Mouse (Mus musculus) spleen, postnatal 0 days (tissue): ENCODE results near the gene Gstt2. TPM values are rescaled to one million over a fixed set of nuclear protein-coding genes. Genes with fewer than 3 reads are reported as not detected.

ENCODE experiments used
- polyA plus RNA-seq: library from polyadenylated mRNA; unstranded; fragments of >200 nt; fragmentation: Nextera tagmentation; extraction: Ambion mirVana; gene quantifications from 2 replicates; pipeline ENCODE4 v1.2.1, GENCODE M21; 2015

The Gstt2 gene
- polyA plus RNA-seq = 16.2 and 20.3 TPM in 2 replicates

DNA sequence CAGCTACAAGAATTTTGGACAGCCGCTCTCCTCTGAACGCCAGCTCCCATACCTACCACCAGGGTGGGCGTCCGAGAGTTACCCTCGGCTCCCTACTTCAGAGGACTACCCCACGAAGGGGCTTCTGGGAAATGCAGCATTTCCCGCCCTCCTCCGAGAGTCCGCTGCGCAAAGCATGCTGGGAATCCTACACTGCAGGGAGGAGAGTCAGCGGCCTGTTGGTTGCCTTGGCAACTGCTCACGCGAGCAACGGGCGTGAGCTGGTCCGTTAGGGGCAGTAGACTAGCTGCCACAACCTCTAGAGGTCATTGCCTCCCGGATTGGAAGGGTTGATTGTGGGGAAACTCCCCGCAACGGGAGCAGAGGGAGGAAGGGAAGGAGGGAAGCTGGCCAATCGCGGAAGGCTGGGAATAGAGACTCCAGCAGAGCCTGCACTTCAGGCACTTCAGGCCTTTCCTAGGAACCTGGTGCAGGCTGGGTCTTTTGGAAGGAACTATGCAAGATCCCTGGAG lies at the start of gene Gstt2:
Gstt2 (minus strand) TSS at position 177 of the 512 bp plus-strand sequence.

GRCm38 (mm10) chr10:75859786-75860470 lies 22.7 kb upstream of the Gstt2 start, which contains the start of gene Mif:
Mif (minus strand) TSS chr10:75860240.

DNA sequence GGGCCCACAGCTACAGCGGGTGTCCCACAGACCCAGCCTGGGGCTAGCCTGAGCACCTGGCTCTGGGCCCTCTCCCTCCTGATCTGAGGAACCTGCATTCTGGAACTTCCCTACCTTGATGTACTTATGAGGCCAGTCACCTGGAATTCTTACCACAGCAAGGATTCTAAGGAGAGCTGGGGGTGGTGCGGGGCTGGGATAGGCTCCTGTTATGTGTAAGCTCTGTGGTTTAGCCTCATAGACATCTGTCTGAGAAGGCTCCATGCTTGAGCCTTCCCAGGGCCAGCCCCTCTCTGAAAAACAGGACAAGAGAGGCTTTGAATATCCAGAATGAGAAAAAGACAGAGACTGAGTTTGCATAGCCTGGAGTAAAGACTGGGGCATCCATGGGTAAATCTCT lies 14.8 kb downstream of the Gstt2 start, which contains the start of gene Gstt4:
Gstt4 (minus strand) TSS at position 101 of the 400 bp plus-strand sequence.

DNA sequence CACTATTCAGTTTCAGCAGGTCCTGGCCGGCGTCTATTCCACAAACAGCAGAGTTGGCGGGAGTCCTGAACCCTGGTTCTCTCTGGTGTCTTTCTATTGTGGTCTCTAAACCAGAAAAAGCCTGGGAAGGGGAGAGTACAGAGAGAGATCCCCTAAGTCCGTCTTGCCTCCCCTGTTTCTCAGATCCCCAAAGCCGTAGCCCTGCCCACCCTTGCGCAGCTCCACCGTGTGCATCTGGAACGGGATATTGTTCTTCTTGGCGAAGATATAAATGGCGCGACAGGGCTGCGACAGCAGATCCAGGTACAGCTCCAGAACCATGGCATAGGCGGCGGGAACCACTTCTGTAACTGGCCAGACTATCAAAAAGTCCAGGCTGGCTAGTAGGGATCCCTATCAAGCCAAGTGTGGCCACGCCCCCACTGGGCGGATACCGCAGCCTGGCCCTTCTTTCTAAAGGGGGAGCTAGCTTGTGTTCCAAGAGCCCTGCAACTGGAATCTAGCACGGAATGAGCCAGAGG lies 39.0 kb downstream of the Gstt2 start, which contains the start of gene Gstt1:
Gstt1 (minus strand) TSS at position 409 of the 521 bp plus-strand sequence.

Other genes starting within 250 kb of the Gstt2 start
- 5.1 and 8.3 TPM in 2 replicates for gene Ggt5, start 248.1 kb downstream of the Gstt2 start, polyA plus RNA-seq
- 3.8 and 3.9 TPM in 2 replicates for gene Susd2, start 193.4 kb downstream of the Gstt2 start, polyA plus RNA-seq
- 26.2 and 30.1 TPM in 2 replicates for gene Cabin1, start 73.1 kb downstream of the Gstt2 start, polyA plus RNA-seq
- gene Ddt, start 64.0 kb downstream of the Gstt2 start, polyA plus RNA-seq = 18.3 and 25.7 TPM in 2 replicates
- gene Gm20441, start 56.5 kb downstream of the Gstt2 start, polyA plus RNA-seq = not detected in 2 replicates
- gene Gstt3, start 56.0 kb downstream of the Gstt2 start, polyA plus RNA-seq = 2.4 and 3.0 TPM in 2 replicates
- 6.4 and 7.5 TPM in 2 replicates for gene Gstt1, start 38.8 kb downstream of the Gstt2 start, polyA plus RNA-seq
- not detected in 2 replicates for gene Gstt4, start 14.9 kb downstream of the Gstt2 start, polyA plus RNA-seq
- 666 and 688 TPM in 2 replicates for gene Mif, start 22.8 kb upstream of the Gstt2 start, polyA plus RNA-seq
- gene Derl3, start 56.0 kb upstream of the Gstt2 start, polyA plus RNA-seq = 0.67 and 1.0 TPM in 2 replicates
- gene Smarcb1, start 84.2 kb upstream of the Gstt2 start, polyA plus RNA-seq = 64.1 and 66.6 TPM in 2 replicates
- 83.0 and 91.7 TPM in 2 replicates for gene Chchd10, start 95.7 kb upstream of the Gstt2 start, polyA plus RNA-seq
- gene Mmp11, start 99.1 kb upstream of the Gstt2 start, polyA plus RNA-seq = 9.6 and 12.3 TPM in 2 replicates
- gene Gm867, start 103.2 kb upstream of the Gstt2 start, polyA plus RNA-seq = 15.8 and 17.8 TPM in 2 replicates
- gene Vpreb3, start 105.6 kb upstream of the Gstt2 start, polyA plus RNA-seq = 41.2 and 56.8 TPM in 2 replicates
- not detected in 2 replicates for gene Gm5134, start 117.1 kb upstream of the Gstt2 start, polyA plus RNA-seq
- gene Zfp280b, start 195.2 kb upstream of the Gstt2 start, polyA plus RNA-seq = 4.9 and 5.5 TPM in 2 replicates